Mouse (Mus musculus) left cerebral cortex, postnatal 4 days (tissue): ENCODE measurements around the gene Epb41l1. TPM values are rescaled to one million over a fixed set of nuclear protein-coding genes. Genes with fewer than 3 reads are reported as not detected.
"Not testable (repeated sequence)": the region's sequence is repeated elsewhere in the genome, so short reads cannot be mapped to it uniquely, and the experiment has no call there.

Source experiments
- DNase-seq: peaks from one replicate; pipeline ENCODE4 v3.0.0-alpha.2; 2022
- intact Hi-C: fragments of 180-260 bp; cut with DNase I; formaldehyde crosslinking; loops from one replicate; pipeline ENCODE4 v1.15.1; 2025
- total RNA-seq, 2 experiments: library from RNA; stranded (reverse); gene quantifications; 2 replicates each; pipeline ENCODE4 v1.2.3; 2021

The Epb41l1 gene
- 100 to 1,000 TPM; 229 to 236 TPM for total RNA-seq

DNA sequence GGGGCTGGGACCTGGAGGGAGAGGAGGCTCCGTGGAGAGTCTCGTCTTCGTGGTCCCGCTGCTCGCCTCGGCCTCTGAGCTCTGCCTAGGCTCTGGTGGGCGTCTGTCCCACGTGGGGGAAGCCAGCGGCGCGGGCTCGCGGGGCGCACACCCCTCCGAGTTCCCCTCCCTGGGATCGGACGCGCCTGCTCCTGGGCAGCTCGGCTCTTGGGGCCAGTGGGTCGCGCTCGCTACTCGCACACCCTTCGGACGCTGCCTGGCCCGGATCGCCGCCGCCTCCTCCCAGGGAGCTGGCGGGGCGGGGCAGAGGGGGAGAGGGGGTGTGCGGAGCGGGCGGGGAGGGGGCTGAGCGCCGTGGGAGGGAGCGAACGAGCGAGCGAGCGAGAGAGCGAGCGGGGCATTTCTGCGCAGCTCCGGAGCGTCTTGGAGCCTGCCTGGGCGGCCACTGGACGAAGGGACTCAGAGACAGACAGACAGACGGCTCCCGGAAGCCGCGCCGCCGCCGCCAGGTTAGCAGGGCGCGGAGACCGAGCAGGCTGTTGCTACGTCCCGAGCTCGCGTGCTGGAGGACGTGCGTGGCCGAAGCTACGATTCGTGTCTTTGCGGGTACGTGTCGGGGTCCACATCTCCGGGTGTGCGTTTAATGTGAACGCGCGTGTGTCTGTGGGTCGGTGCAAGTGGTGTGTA, at the start of gene Epb41l1:
Gene Epb41l1, plus strand, starts transcription at position 216 of the 687 bp plus-strand sequence.
- intact Hi-C loops, result no loop called here
- DNase-seq, result peak; percentile 53

DNA sequence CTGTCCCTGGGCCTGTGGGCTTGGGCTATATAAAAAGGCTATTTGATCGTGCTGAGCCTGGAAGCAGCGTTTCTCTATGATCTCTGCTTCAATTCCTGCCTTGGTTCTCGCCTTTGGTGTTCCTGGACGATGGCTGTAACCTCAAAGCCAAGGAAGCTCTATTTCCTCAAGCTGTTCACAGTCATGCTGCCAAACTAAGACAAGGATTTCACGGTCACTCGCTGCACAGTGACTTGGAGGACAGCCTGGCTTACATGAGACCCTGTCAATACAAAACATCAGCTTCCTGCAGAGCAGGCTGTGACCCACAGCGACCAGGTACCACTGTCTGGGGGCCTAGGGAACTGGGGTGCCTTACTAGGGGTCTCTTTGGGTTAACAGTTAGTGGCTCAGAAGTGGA, 43.8 kb upstream of the Epb41l1 start:
- intact Hi-C loops, result no loop called here
- no peak for DNase-seq

DNA sequence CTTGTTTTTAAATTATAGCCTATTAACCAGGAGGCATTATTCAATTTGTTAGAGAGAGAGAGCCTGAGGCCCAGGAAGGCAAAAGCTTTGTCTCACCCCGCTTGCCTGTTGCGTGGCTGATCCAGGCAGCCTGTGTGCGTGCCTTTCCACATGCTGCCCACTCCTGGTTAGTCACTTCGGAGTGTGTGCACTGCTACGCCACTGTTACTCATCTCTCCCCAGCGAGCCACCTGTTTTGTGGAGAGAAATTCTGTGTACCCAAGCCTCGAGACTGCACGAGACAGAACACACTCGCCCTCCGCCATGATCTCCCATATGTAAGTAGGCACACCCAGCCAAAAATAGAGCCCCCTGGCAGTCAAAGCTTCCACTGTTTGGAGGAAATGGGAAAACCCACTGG, 40.8 kb upstream of the Epb41l1 start:
- intact Hi-C loops, result no loop called here
- DNase-seq, result no peak

DNA sequence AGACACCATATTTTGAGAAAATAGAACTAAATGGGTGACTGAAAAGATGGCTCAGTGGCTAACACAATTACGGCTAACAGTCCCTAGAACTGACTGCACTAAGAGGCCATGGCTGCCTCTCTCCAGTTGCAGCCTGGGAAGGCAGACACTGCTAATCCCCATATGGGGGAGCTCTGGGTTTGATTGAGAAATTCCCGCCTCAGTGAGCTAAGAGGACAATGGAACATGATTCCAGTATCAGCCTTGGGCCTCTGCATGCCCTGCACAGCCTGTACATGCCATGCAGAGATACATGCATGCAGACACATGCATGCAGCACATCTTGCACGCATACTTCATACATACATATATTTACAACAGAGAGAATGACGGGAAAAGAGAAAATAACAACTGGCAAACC, 39.4 kb upstream of the Epb41l1 start:
- DNase-seq, result peak; percentile 24
- intact Hi-C loops, result no loop called here

DNA sequence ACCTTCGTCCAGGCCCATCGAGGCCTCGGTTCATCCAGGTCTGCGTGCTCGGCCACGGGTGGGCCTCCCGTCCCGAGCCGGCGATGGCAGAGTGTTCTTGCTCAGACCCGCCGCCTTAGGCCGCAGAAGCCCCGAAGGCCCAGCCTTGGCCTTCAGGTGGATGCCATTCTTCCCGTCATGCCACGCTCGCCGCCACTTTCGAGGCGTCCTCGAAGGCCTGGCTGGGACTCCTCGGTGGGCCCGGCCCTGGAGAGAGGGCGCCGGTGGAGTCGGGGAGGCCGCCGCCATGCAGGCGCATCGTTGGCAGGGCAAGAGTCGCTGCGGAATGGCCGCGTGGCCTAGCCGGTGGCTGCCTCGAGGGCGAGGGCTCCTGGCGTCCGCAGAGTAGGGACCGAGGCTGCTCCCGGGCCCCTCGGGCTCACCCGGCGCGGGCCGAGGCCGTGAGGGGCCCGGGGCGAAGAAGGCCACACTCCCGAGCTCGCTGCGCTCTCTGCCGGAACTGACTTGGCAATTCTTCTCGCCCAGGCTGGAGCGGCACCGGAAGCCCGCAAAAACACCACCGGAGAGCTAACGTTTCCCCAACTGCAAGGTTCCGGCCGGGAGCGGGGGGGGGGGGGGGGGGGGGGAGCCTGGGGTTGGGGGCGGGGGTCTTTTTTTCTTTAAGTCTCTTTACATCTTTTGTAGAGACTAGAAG, 28.1 kb upstream of the Epb41l1 start:
- intact Hi-C loops, result not testable (repeated sequence)
- peak; percentile 82 for DNase-seq

DNA sequence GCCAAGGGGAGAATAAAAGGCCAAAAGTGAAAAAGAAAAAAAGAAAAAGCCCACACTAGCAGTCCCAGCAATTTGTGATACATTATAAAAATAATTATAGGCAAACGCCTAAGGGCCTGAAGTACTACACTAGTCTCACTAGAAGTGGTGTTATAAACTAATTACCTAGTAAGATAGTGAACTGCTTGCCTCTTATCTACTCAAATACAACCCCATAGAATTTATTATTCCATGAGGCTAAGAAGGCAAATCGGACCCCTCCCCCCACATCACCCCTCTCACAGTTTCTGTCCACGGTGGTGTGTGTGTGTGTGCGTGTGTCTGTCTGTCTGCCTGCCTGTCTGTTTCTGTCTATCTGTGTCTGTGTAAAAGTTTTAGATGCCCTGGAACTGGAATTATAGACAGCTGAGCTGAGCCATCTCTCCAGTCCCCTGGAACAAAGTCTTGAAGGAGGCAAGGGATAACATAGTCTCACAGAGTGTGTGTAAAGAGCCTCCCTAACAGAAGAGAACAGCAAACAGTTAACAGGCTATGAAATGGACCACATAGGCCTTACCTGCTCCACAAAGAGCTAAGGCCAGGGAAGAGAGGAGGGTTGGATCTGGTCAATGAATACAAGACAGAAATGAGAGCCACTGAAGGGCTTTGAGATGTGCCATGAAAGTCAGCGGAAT, 27.4 kb upstream of the Epb41l1 start:
- DNase-seq, result no peak
- intact Hi-C loops, result no loop called here

DNA sequence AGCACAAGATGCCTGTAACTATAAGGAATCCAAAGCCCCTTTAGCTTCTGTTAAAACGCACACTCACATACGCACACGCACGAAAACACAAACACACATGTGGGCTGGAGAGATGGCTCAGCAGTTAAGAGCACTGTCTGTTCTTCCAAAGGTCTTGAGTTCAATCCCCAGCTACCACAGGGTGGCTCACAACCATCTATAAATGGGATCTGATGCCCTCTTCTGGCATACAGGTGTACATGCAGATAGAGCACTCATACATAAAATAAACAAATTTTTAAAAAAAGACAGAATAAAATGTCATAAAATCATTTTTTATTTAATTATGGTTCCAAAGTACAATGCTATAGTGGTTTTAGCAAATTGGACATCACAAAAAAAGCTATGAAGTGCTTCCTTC, 26.4 kb upstream of the Epb41l1 start:
- no peak for DNase-seq
- intact Hi-C loops, result no loop called here

DNA sequence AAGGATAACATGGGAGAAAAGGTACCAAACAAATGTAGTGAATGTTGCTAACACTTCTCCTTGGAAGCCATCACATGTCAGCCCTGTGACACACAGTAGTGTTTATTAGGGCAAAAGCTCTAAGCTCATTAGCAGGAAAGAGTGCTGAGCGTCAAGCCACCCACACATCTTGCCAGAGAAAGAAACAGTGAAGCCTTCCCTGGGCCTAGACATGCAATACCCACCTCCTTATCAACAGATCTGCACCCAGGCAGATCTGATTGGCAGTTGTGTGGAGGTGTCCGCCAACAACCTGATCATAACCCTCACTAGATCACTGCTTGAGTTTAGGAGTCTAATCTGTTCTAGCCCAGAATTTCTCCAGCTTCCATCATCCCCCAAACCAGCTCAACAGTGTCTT, 24.6 kb upstream of the Epb41l1 start:
- DNase-seq, result no peak
- intact Hi-C loops, result no loop called here

DNA sequence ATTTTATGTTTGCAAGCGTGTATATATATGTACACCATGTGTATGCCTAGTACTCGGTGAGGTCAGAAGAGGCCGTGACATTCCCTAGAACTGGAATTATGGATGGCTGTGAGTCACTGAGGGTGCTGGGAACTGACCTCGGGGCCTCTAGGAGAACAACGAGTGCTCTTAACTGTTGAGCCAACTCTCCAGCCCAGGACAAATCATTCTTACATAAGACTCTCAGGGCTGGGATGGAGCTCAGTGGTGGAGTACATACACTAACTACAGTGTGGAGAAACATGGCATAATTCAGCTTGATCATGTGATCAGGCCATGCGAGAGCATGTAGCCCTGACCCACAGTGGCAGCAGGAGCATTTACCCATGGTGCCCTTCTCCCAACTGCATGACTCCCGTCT, 22.7 kb upstream of the Epb41l1 start:
- DNase-seq, result no peak
- intact Hi-C loops, result no loop called here

DNA sequence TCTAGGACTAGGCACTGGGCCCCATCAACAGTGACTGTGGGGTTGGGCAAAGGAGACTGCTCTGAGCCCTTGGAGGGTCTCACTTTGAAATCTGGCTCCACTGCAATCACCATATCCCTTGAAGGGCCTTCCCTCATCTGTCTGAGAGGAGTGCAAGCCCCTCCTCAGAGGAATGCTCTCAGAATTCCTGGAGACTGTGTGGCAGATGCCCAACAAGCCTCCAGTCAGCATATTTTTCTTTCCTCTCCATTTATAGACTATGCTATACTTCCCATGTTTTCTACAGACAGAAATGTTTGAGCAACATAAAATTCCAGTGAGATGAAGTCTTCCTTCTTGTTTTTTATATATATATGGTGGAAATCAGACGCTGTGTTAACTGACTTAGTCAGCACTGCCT, 21.2 kb upstream of the Epb41l1 start:
- DNase-seq, result no peak
- intact Hi-C loops, result no loop called here

DNA sequence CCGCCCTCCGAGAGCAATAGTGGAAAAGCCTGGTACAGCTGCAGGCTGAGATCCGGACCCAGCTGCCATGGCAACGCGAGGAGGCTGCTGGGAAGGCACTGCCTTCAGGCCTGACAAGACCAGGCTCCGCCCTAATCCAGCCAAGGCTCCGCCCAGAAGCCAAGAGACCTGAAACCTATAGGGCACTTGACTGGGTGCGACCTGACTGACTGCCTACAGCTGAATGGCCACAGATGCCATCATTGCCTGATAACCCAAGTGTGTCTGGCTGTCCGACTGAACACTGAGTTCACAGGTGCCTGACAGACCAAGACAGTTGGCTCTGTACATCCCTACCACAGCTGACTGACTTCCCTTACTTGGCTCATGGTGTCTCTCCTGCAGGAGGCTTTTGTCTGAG, 19.4 kb upstream of the Epb41l1 start:
- intact Hi-C loops, result no loop called here
- peak; percentile 82 for DNase-seq

DNA sequence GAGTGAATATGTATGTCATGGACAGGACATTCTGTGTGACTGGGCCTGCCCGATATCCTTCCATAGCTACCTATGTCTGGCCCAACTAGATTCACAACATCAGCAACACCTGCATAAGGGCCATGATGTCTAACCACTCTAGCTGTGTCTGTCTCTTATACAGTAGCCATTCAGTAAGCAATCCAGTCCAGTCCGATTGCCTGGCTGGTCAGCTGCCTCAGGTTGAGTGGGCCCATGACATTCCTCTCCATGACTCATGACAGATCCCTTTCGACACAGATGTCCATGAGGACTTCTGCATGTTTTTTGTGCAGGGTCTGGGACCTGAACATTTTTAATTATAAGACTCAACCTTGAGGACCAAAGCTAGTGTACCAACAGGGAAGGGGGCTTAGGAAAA, 18.7 kb upstream of the Epb41l1 start:
- no peak for DNase-seq
- intact Hi-C loops, result no loop called here

DNA sequence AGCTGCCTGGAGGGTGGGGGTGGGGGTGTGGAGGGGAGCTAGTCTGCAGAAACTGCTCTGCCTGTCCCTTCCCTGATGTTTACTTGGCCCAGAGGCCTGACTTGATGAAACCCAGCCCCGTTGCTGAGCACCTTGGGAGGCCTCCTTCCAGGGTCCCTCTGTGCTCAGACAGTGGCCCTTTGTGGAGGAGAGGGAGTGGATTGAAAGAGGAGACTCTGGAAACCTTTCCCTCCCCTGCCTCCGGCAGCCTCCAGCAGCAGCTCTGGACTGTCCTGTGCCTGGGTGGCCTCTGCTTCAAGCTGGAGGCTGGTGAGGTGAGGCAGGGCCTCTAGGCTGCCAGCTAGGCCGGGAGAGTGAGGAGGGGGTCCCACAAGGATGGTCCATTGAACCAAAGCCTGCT, 13.7 kb upstream of the Epb41l1 start:
- no peak for DNase-seq
- intact Hi-C loops, result no loop called here

DNA sequence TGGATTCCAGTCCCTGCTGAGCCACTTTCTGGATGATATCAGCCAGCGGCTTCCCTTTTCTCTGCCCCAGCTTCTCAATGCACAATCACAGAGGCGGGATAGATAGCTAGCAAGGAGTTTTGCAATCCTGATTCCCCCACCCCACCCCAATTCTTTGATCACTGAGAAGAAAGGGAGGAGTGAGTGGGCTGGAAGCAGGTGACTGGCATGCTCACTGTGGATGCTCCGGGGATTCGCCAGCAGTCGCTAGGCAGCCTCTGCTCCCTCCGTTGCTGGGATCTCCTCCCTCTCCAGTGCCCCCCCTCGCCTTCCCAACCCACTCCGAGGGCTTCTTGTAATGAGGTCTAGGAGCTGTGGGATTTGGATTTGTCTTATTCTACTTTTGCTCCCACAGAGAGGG, 12.5 kb upstream of the Epb41l1 start:
- intact Hi-C loops, result no loop called here
- DNase-seq, result no peak

DNA sequence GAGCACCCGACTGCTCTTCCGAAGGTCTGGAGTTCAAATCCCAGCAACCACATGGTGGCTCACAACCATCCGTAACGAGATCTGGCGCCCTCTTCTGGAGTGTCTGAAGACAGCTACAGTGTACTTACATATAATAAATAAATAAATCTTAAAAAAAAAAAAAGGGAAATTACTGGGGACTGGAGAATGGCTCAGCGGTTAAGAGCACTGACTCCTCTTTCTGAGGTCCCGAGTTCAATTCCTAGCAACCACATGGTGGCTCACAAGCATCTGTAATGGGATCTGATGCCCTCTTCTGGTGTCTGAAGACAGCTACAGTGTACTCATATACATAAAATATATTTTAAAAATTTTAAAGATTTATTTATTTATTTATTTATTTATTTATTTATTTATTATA, 9.4 kb upstream of the Epb41l1 start:
- intact Hi-C loops, DNase-seq: not testable (repeated sequence)

DNA sequence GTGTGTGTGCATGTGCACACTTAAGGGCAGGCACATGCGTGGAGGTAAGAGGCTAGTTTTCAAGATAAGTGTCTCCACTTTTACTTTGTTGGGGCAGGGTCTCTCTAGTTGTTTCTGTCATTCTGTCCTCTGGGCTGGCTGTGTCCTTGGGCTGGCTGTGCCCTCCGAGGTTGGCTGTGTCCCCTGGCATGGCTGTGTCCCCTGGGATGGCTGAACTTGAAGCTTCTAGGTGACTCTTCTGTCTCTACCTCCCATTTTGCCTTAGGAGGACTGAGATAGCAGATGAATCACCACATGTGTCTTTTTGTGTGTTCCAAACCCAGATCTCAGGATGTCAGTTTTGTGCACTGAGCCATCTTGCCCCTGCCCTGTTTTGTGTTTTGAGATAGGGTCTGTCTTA, 5.7 kb upstream of the Epb41l1 start:
- no peak for DNase-seq
- intact Hi-C loops, result no loop called here

DNA sequence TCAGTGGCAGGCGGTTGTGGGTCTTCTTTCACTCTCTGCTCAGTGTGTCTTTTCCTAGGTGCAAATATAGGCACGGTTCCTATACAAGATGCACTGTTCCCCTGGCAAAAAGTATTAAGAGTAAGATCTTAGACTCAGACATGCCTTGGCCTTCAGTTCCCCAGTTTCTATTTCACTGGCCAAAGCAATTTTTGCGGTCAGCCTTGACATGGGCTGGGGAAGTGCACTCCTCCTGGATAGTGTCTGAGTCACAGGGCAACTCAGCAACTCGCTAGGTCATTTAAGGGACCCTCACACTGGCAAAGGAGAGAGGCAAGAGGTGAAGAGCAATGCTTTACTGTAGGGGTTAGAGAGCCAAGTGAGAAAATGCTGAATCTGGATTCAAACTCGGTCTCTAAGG, 5.0 kb upstream of the Epb41l1 start:
- intact Hi-C loops, result no loop called here
- DNase-seq, result no peak

DNA sequence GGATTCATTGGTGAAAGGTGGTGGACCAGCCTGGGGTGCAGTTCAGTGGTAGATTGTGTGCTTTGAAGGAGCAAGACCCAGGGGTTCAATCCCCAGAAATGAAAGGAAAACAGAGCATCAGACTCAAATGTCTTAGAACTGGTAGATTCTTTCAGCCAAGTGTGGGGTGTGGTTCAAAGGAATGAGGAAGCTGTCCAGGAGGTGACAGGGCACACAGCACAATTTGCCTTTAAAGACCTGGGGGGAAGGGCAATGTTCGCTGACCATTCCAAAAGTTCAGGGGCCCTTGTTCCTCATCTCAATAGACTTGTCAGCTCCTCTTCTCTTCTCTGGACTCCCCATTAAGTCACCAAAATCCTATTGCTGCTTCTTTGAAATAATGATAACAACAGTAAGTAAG, 3.5 kb upstream of the Epb41l1 start:
- no peak for DNase-seq
- intact Hi-C loops, result no loop called here

DNA sequence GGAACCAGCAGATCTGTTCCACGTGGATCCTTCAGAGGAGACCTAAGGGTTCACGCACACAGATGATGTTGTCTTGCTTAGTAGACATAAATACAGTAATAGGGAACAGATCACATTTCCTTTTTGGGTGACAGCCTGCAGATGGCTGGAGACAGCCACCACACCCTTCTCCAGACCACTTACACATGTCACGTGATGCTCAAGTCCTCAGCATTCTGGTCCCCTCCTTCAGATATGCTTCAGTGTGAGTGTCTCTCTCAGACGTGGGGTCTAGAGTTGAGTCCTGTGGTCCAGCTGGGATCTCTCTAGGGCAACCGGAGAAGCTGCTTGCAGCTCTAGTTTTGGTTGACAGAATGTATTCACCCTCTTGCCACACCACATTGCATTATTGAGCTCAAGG, 2.2 kb upstream of the Epb41l1 start:
- DNase-seq, result no peak
- intact Hi-C loops, result no loop called here

DNA sequence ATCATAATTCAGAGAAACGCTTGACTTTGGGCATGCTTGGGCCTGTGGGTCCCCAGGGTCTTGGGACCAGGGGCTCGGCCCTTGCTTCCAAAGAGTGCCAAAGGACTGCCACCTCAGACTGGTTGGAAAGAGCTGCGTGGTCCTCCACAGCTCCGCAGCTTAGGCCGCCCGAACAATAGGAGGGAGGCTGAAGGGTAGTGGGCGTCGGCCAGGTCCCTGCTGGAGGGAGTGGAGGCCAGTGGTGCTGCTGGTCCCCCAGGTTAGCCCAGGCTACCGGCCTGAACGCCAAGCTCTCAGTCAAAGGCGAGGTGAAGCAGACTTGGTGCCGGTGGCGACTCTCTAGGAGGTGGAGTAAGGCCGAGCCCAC, 399 bp upstream of the Epb41l1 start:
- intact Hi-C loops, result no loop called here
- DNase-seq, result no peak

DNA sequence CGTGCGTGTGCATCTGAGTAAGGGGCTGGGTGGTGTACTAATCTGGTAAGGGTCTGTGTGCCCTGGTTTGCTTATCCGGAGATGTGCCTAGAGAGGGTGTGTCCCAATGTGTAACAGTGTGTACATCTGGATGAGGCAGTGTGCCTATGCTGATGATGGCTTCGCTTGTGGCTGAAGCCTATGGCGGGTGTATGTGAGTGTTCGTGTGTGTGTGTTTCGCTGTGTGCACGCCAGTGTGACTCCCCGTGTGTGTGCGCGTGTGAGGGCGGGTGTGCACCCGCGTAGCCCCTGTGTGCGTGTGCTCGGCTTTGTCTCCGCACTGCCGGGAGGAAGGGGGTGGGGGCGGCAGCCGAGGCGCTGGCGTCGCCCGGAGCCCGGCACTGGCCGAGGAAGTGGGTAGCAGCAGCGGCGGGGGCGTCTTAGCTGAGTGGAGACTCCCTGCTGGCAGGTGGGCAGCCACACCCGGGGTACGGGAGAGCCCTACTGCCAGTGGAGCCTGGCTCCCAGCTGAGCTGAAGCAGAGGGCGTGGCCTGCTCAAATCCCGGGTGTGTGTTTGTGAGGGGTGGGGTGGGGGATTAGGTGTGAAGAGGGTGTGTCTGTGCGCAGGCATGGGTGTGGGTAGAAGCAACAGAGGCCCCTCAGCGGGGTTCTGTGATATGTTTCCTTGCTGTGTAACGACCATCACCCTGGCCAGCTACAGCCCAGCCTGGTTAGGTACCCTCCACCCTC, 837 bp downstream of the Epb41l1 start:
- intact Hi-C loops, result no loop called here
- peak; percentile 47 for DNase-seq

DNA sequence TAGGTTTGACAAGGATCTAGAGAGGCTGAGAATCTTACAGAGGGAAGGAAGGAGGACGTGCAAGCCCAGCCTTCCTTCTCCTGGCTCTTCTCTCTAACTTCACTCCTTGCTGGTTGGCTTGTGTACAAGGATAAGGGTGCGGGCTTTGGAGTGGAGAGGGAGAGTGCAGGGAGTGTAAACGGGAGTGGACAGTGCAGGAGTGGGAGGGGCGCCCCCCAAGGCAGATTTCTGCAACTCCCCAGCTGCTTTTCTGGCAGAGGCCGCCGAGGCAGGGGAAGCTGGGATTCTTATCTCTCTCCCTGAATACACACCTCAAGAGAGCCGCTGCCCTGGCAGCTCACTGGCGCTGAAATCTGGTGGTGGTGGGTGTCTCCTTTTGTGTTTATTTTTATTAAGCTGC, 1.9 kb downstream of the Epb41l1 start:
- intact Hi-C loops, result no loop called here
- DNase-seq, result no peak
